Comparison of ENCODE assay signal across 13 mouse cellular contexts in genomic region chr17:68750513-68750912, GRCm38 (mm10).
"Had no signal": no experiment of that assay in that cellular context is flagged by ENCODE, and none has a peak within 500 bp of the region (broad histone marks: within the 10 kb centered on the region; RNA-seq: fewer than 3 reads in every experiment).

No protein-coding gene starts in this region.

- H3K4me1 ChIP-seq: kidney, embryonic 15.5 days; liver, embryonic 12.5 days; midbrain, embryonic 10.5 days had no signal

- ATAC-seq: liver, embryonic 12.5 days had no signal

- H3K27me3 ChIP-seq: kidney, embryonic 15.5 days; limb, embryonic 15.5 days; liver, embryonic 12.5 days had no signal

- H3K9me3 ChIP-seq: kidney, embryonic 15.5 days; limb, embryonic 15.5 days; liver, embryonic 12.5 days; midbrain, embryonic 10.5 days had no signal

- DNase-seq: kidney, adult 2 months; kidney, postnatal 14 days; left cerebral cortex, postnatal 4 days; lung, embryonic 14.5 days; lung, postnatal 10 days; lung, postnatal 4 days; spleen, adult 18-20 months; thymus, adult 18-20 months; thymus, postnatal 14 days had no signal

- H3K4me2 ChIP-seq: kidney, embryonic 15.5 days; limb, embryonic 15.5 days; liver, embryonic 12.5 days; lung, embryonic 14.5 days had no signal

- H3K36me3 ChIP-seq: kidney, embryonic 15.5 days; limb, embryonic 15.5 days; liver, embryonic 12.5 days; midbrain, embryonic 10.5 days had no signal

- H3K9ac ChIP-seq: kidney, embryonic 15.5 days; limb, embryonic 15.5 days; liver, embryonic 12.5 days; lung, embryonic 14.5 days had no signal

- H3K27ac ChIP-seq: kidney, embryonic 15.5 days; limb, embryonic 15.5 days; liver, embryonic 12.5 days; midbrain, embryonic 10.5 days had no signal

- H3K4me3 ChIP-seq: kidney, embryonic 15.5 days; limb, embryonic 15.5 days; liver, embryonic 12.5 days; midbrain, embryonic 10.5 days had no signal
